In the genomic region with DNA sequence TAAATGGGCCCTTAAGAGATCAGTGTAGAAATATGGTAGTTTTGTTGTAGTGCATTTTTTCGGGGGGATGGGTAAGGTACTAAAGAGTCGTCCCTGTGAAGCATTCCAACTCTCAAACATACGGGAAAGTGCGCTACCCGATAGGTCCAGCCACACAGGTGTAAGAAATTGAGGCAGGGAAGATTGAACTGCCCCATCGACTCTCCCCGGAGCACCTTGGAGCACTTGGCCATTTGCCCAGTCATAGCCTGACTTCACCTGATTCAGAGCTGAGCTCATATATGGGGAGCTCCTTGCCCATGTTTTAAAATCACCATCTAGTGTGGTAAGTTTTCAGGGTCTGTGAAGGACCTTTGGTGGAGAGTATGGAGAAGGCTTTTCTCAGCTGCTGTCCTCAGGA, we compare ENCODE assay signal across 21 mouse cellular contexts. TPM values are rescaled to one million over a fixed set of nuclear protein-coding genes. Genes with fewer than 3 reads are reported as not detected.
DNase-seq lines count a peak whose midpoint lies in the region; TF ChIP-seq lines count a peak whose summit lies in the region.
"Had no signal": no experiment of that assay in that cellular context is flagged by ENCODE, and none has a peak within 500 bp of the region (broad histone marks: within the 10 kb centered on the region; RNA-seq: fewer than 3 reads in every experiment).

No protein-coding gene starts in this region.

- intact Hi-C loops in gastrocnemius, adult 2 months (cut with DNase I), result loop anchor here (5.0 kb wide), 1 partner anchor 37 kb away; no protein-coding TSS in a partner anchor

- peak; percentile 31 for DNase-seq in adrenal gland, postnatal 14 days
- DNase-seq in adrenal gland, postnatal 10 days, result no peak
- peak; percentile 59 for DNase-seq in gastrocnemius, adult 2 months
- DNase-seq in gastrocnemius, adult 18-20 months (ENCODE audit: low spot score), result no peak
- peak; percentile 21 for DNase-seq in kidney, postnatal 14 days
- DNase-seq in kidney, adult 11 months, result no peak
- DNase-seq in testis, postnatal 10 days (ENCODE audit: low spot score), result peak; percentile 51
- no peak for DNase-seq in testis, postnatal 14 days (ENCODE audit: low spot score)
- DNase-seq: adrenal gland, adult 8-10 months; gastrocnemius, postnatal 25 days; right cerebral cortex, postnatal 14 days had no signal

- H3K4me3 ChIP-seq in gastrocnemius, adult 2 months, result peak overlapping the region; percentile 82
- H3K4me3 ChIP-seq: forebrain, embryonic 10.5 days; hindbrain, embryonic 10.5 days; intestine, embryonic 15.5 days; kidney, embryonic 15.5 days; layer of hippocampus, adult 2 months; limb, embryonic 10.5 days; liver, embryonic 12.5 days; lung, embryonic 15.5 days; midbrain, embryonic 12.5 days had no signal

- H3K27ac ChIP-seq in gastrocnemius, adult 2 months, result peak overlapping the region; percentile 99
- H3K27ac ChIP-seq: forebrain, embryonic 10.5 days; hindbrain, embryonic 10.5 days; intestine, embryonic 15.5 days; kidney, embryonic 15.5 days; layer of hippocampus, adult 2 months; limb, embryonic 10.5 days; liver, embryonic 12.5 days; lung, embryonic 15.5 days; midbrain, embryonic 12.5 days; stomach, postnatal 0 days had no signal

- TF ChIP-seq CTCF in gastrocnemius, adult 2 months (IDR thresholded peaks at IDR 0.05), result no peak

RNA-seq across cellular contexts. Expression of gene Itgb3bp, which starts 5.2 kb away (rescaled TPM):
- total RNA-seq in adrenal gland, postnatal 14 days (2021), result 6.6 and 7.0 TPM in 2 replicates
- 1 to 10 TPM; 8.4 to 9.0 TPM for total RNA-seq in adrenal gland, postnatal 10 days (2021)
- total RNA-seq in gastrocnemius, adult 2 months (2021), result 1 to 10 TPM; 3.7 to 5.1 TPM
- total RNA-seq in gastrocnemius, adult 18-20 months (2021), result 1 to 10 TPM; 4.2 to 4.3 TPM

RNA-seq across cellular contexts. Expression of gene Pgm1, which starts 5.6 kb away (rescaled TPM):
- total RNA-seq in adrenal gland, postnatal 14 days (2021), result 99.1 and 125 TPM in 2 replicates
- total RNA-seq in adrenal gland, postnatal 10 days (2021), result 100 to 1,000 TPM; 137 to 157 TPM
- 1,000 to 10,000 TPM; 1,079 to 1,367 TPM for total RNA-seq in gastrocnemius, adult 2 months (2021)
- 1,000 to 10,000 TPM in 1 of 2 experiments, 100 to 1,000 TPM in 1; 993 to 1,171 TPM for total RNA-seq in gastrocnemius, adult 18-20 months (2021)

Comparison
In these comparisons a context has a peak if more than half of its experiments do, and no peak if none do; other contexts are left out.
1. DNase-seq: peak in adrenal gland, postnatal 14 days (single experiment), gastrocnemius, adult 2 months (single experiment), kidney, postnatal 14 days (single experiment) and testis, postnatal 10 days (single experiment); none in adrenal gland, postnatal 10 days (single experiment), gastrocnemius, adult 18-20 months (single experiment), kidney, adult 11 months (single experiment) and testis, postnatal 14 days (single experiment).